Mouse (Mus musculus) liver, embryonic 14.5 days (tissue): ENCODE measurements around the gene E130208F15Rik. TPM values are rescaled to one million over a fixed set of nuclear protein-coding genes. Genes with fewer than 3 reads are reported as not detected.

Experiments
- ATAC-seq: fragments of 200-750 bp; cut with Nextera tagmentation; 2 replicates; pipeline ENCODE4 v1.8.0; 2017; ENCODE audit warnings: moderate number of reproducible peaks, mild to moderate bottlenecking, moderate library complexity; ENCODE audit not compliant: insufficient read depth
- DNase-seq, 3 experiments: peaks; one replicate each; pipeline ENCODE4 v3.0.0-alpha.2; 2012 to 2013; ENCODE audit warnings: low read depth in 3 of 3, low spot score in 3 of 3
- H3K27ac ChIP-seq: fragments of 300-500 bp; sonication (generic); 2 replicates; pipeline ENCODE4 v1.5.1; 2014; ENCODE audit warnings: moderate library complexity, mild to moderate bottlenecking, control low read depth, inconsistent platforms
- H3K27me3 ChIP-seq: fragments of 300-500 bp; sonication (generic); 2 replicates; pipeline ENCODE4 v1.6.1; 2014; ENCODE audit warnings: mild to moderate bottlenecking, low read length, moderate library complexity; ENCODE audit not compliant: control insufficient read depth, insufficient read depth
- H3K36me3 ChIP-seq: fragments of 300-500 bp; sonication (generic); replicated peaks from 2 replicates; pipeline ENCODE4 v1.6.1; 2014; ENCODE audit warnings: low read depth; ENCODE audit not compliant: control insufficient read depth, insufficient read depth
- H3K4me1 ChIP-seq, 2 experiments: fragments of 200-500 bp in 1 of 2; fragments of 300-500 bp in 1 of 2; sonication (generic) in 1 of 2; replicated peaks; 2 replicates each; pipeline ENCODE4 v1.6.1; 2012 to 2014; ENCODE audit warnings: antibody characterized with exemption in 1 of 2, inconsistent platforms in 1 of 2, low read length in 1 of 2; ENCODE audit not compliant: control insufficient read depth in 2 of 2, insufficient read depth in 2 of 2
- H3K4me2 ChIP-seq: fragments of 300-500 bp; sonication (generic); 2 replicates; pipeline ENCODE4 v1.6.1; 2014; ENCODE audit warnings: low read depth, mild to moderate bottlenecking, control low read depth, moderate library complexity
- H3K4me3 ChIP-seq, 2 experiments: fragments of 200-500 bp in 1 of 2; fragments of 300-500 bp in 1 of 2; sonication (generic) in 1 of 2; 2 replicates each; pipeline ENCODE4 v1.5.1; 2012 to 2014; ENCODE audit warnings: low read depth in 2 of 2, low read length in 2 of 2, mild to moderate bottlenecking in 2 of 2, control low read depth in 1 of 2, inconsistent platforms in 1 of 2, moderate library complexity in 1 of 2; ENCODE audit not compliant: insufficient read depth in 1 of 2
- H3K9ac ChIP-seq: fragments of 300-500 bp; sonication (generic); replicated peaks from 2 replicates; pipeline ENCODE4 v1.6.1; 2014; ENCODE audit warnings: mild to moderate bottlenecking, control low read depth, moderate library complexity
- H3K9me3 ChIP-seq: fragments of 300-500 bp; sonication (generic); 2 replicates; pipeline ENCODE4 v1.6.1; 2016; ENCODE audit warnings: low read length, mixed read lengths; ENCODE audit not compliant: control insufficient read depth
- CTCF ChIP-seq: IDR thresholded peaks from 2 replicates; pipeline ENCODE4 v1.5.1; 2016; ENCODE audit warnings: antibody characterized with exemption, low read depth, control low read depth
- EP300 ChIP-seq: IDR thresholded peaks from 2 replicates; pipeline ENCODE4 v1.6.1; 2016; ENCODE audit warnings: antibody characterized with exemption, low read depth
- WGBS: fragments of 180-500 bp; shearing (Covaris S2); extraction: QIAGEN DNeasy Blood & Tissue Kit; methylation state at CpG from one replicate; pipeline ENCODE4 v1.1.7; 2014; ENCODE audit not compliant: insufficient replicate concordance; 5-methylcytosine and 5-hydroxymethylcytosine counted together
- polyA plus RNA-seq, 2 experiments: library from polyadenylated mRNA; depleted of rRNA in 1 of 2; stranded (reverse) in 1 of 2; unstranded in 1 of 2; fragments of >200 nt; fragmentation: Nextera tagmentation in 1 of 2; extraction: Ambion mirVana in 1 of 2; gene quantifications; 2 replicates each; pipeline versions ENCODE4 v1.2.1 to v1.2.3; 2012 to 2014

The E130208F15Rik gene
- polyA plus RNA-seq, 2 experiments: 0.19 TPM; not detected in 1

GRCm38 (mm10) chr7:30320946-30321345 lies 594 bp upstream of the E130208F15Rik start:
- H3K4me3 ChIP-seq: peak overlapping the region in 1 of 2 experiments; percentile 77; a peak in 2 of 4 replicates
- TF ChIP-seq EP300 (no peak), CTCF (no peak)
- H3K9me3 ChIP-seq: no peaks in the 10 kb centered on the region
- peaks cover 9 to 13% of the 10 kb centered on the region in 2 experiments; a peak in 3 of 4 replicates for H3K4me1 ChIP-seq
- H3K4me2 ChIP-seq: peak overlapping the region; percentile 91
- no peaks in the 10 kb centered on the region for H3K27me3 ChIP-seq
- no peaks in the 10 kb centered on the region for H3K36me3 ChIP-seq
- peak overlapping the region; percentile 73 for H3K9ac ChIP-seq
- WGBS: 75% methylated on average over 2 of the region's 2 CpGs
- DNase-seq (no peak), ATAC-seq (no peak)
- H3K27ac ChIP-seq: no peak overlapping the region

GRCm38 (mm10) chr7:30322285-30322667 lies 736 bp downstream of the E130208F15Rik start:
- Histone ChIP-seq H3K36me3 (no peaks in the 10 kb centered on the region), H3K4me3 (peak overlapping the region; percentile 73 to 77), H3K27ac (peak overlapping the region; percentile 59), H3K4me1 (peaks cover 9 to 13% of the 10 kb centered on the region in 2 experiments; a peak in 3 of 4 replicates), H3K9ac (peak overlapping the region; percentile 73), H3K4me2 (peak overlapping the region; percentile 91), H3K27me3 (no peaks in the 10 kb centered on the region), H3K9me3 (no peaks in the 10 kb centered on the region)
- under 1% methylated on average over 20 of the region's 20 CpGs for WGBS
- DNase-seq (peak; percentile 94 to 95 (median 94)), ATAC-seq (peak; percentile 96)
- TF ChIP-seq CTCF (no peak), EP300 (no peak)

GRCm38 (mm10) chr7:30322865-30323264 lies 1.3 kb downstream of the E130208F15Rik start:
- WGBS: 3% methylated on average over 6 of the region's 6 CpGs
- Histone ChIP-seq H3K4me1 (peaks cover 9 to 13% of the 10 kb centered on the region in 2 experiments; a peak in 3 of 4 replicates), H3K36me3 (no peaks in the 10 kb centered on the region), H3K27ac (peak overlapping the region; percentile 59), H3K27me3 (no peaks in the 10 kb centered on the region), H3K9me3 (no peaks in the 10 kb centered on the region), H3K4me3 (peak overlapping the region; percentile 65 to 77), H3K9ac (peak overlapping the region; percentile 66), H3K4me2 (peak overlapping the region; percentile 91)
- DNase-seq: peak in 1 of 3 experiments; percentile 63
- TF ChIP-seq EP300 (no peak), CTCF (no peak)
- ATAC-seq: peak; percentile 1; the same call in 1 of the 2 replicates

- ATAC-seq (no peak), DNase-seq (no peak)
- WGBS: 62% methylated on average over 3 of the region's 3 CpGs
- TF ChIP-seq EP300: no peak
- TF ChIP-seq CTCF: no peak
- Histone ChIP-seq H3K27ac (peak within 1 kb of the TSS; percentile 59), H3K27me3 (no peaks in the 10 kb centered on the region), H3K4me3 (peak within 1 kb of the TSS; percentile 65 to 77), H3K4me1 (peaks cover 9 to 13% of the 10 kb centered on the region in 2 experiments; a peak in 3 of 4 replicates), H3K9me3 (no peaks in the 10 kb centered on the region), H3K9ac (peak within 1 kb of the TSS; percentile 66), H3K4me2 (peak within 1 kb of the TSS; percentile 91), H3K36me3 (no peaks in the 10 kb centered on the region)
Observed at GRCm38 (mm10) chr7:30323795-30324194, 2.3 kb downstream of the E130208F15Rik start, which contains the start of gene Sdhaf1. Gene Sdhaf1, minus strand, starts transcription at chr7:30323895.

- no peak overlapping the region for H3K4me3 ChIP-seq
- no peaks in the 10 kb centered on the region for H3K36me3 ChIP-seq
- H3K27ac ChIP-seq: no peak overlapping the region
- peaks cover 9 to 13% of the 10 kb centered on the region in 2 experiments; a peak in 3 of 4 replicates for H3K4me1 ChIP-seq
- no peaks in the 10 kb centered on the region for H3K9me3 ChIP-seq
- WGBS: 57% methylated on average over 5 of the region's 5 CpGs
- ATAC-seq (no peak), DNase-seq (no peak)
- no peak overlapping the region for H3K4me2 ChIP-seq
- H3K9ac ChIP-seq: no peak overlapping the region
- H3K27me3 ChIP-seq: no peaks in the 10 kb centered on the region
- TF ChIP-seq CTCF (no peak), EP300 (no peak)
Observed at GRCm38 (mm10) chr7:30324300-30324944, 2.9 kb downstream of the E130208F15Rik start.
